Mouse (Mus musculus): ENCODE results near the gene Il1r1.

DNA sequence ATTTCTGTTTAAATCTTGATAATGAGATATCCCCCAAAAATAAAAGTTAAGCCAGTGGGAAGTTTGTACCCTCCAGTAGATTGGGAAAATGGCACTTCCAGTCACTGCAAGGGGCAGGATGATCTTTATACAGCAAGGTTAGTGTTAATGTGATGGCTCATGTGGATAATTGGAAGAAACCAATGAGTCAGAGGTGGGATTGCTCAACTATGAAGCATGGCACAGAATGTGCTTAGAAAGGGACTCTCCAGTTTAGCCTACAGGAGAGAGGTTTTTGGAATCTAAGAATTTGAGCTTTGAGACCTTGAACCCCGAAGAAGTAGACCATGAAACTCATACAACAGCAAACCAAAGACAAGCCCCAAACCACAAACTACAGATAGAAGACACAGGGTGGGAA, 114.5 kb downstream of the Il1r1 start:
- TF ChIP-seq POLR2A (IDR thresholded peaks at IDR 0.05; ENCODE audit: borderline replicate concordance, control insufficient read depth, low read depth, low read length) (no peak), CTCF (IDR thresholded peaks at IDR 0.05; ENCODE audit: control insufficient read depth, insufficient read depth, low read length) (no peak)
